Mouse (Mus musculus): ENCODE data around the gene Gm49342.

GRCm38 (mm10) chr14:50981837-50982236 lies 37.5 kb downstream of the Gm49342 start:
- no peak for TF ChIP-seq CTCF (IDR thresholded peaks at IDR 0.05; ENCODE audit: control insufficient read depth, insufficient read depth, insufficient read length)
- no peak for TF ChIP-seq CEBPB (IDR thresholded peaks at IDR 0.05; ENCODE audit: low read depth)
